Mouse (Mus musculus): ENCODE measurements around the gene Atg7. TPM values are rescaled to one million over a fixed set of nuclear protein-coding genes. Genes with fewer than 3 reads are reported as not detected.

The Atg7 gene
- polyA plus RNA-seq, 1 experiment from 2014 or later: 19.0 TPM

DNA sequence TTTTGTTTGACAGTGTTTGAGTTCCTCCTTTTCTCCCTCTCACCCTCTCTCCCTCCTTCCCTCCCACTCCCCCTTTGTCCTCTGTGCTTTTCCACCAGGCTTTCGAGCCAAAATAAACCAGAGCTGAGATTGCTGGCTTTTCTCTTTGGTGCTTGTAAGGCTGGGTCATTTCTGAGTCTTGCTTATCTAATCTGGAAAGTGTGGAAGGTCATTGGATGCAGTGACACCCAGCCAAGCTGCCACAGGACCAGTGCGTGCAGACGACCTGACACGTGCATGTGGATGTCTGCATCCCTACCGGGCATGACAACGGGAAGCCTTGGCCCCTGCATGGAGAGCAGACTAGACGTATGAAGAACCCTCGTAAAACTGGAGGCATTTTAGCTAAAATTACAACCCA is 76.8 kb downstream of the Atg7 start:
- Histone ChIP-seq H3K27me3 (no peaks in the 10 kb centered on the region), H3K4me1 (peaks cover 15% of the 10 kb centered on the region), H3K36me3 (no peaks in the 10 kb centered on the region), H3K27ac (no peak overlapping the region), H3K4me2 (replicated peaks) (no peak overlapping the region), H3K9me3 (replicated peaks) (no peaks in the 10 kb centered on the region), H3K4me3 (no peak overlapping the region), H3K9ac (no peak overlapping the region)
- no peak for ATAC-seq (ENCODE audit: low FRiP score)
- 80% methylated on average over 8 of the region's 8 CpGs for WGBS

DNA sequence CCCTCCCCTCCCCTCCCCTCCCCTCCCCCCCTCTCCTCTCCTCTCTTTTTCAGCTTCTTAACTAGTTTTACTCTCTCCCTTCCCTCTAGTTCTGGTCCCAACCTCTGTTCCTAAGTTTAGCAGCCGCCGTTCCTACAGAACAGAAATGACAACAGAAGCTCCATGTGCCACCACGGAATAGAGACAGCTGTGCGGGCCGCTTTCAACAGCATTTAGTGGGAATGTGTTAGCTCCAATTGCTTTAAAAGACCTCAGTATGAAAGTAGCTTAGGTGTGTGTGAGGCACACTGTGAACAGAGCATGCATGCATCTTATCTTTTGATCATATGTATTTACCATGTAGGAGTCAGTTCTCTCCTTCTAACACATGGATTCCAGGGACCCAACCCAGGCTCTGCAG is 79.1 kb downstream of the Atg7 start:
- H3K27me3 ChIP-seq: no peaks in the 10 kb centered on the region
- 80% methylated on average over 5 of the region's 5 CpGs for WGBS

GRCm38 (mm10) chr6:114723925-114724324 is 81.0 kb downstream of the Atg7 start:
- Histone ChIP-seq H3K27me3 (no peaks in the 10 kb centered on the region), H3K4me2 (replicated peaks) (no peak overlapping the region), H3K9me3 (replicated peaks) (no peaks in the 10 kb centered on the region), H3K4me3 (no peak overlapping the region), H3K4me1 (peaks cover 21% of the 10 kb centered on the region), H3K9ac (no peak overlapping the region), H3K36me3 (no peaks in the 10 kb centered on the region), H3K27ac (no peak overlapping the region)
- peak; percentile 51 for ATAC-seq (ENCODE audit: low FRiP score)
- 28% methylated on average over 9 of the region's 9 CpGs for whole genome bisulfite sequencing

More for the DNA sequence above, 79.1 kb downstream of the Atg7 start:
- ATAC-seq (ENCODE audit: low FRiP score): no peak
- H3K4me2 ChIP-seq (replicated peaks): no peak overlapping the region
- H3K9ac ChIP-seq: no peak overlapping the region
- H3K9me3 ChIP-seq (replicated peaks): no peaks in the 10 kb centered on the region
- H3K4me1 ChIP-seq: peaks cover 21% of the 10 kb centered on the region
- H3K4me3 ChIP-seq: no peak overlapping the region
- H3K36me3 ChIP-seq: no peaks in the 10 kb centered on the region
- no peak overlapping the region for H3K27ac ChIP-seq

- Histone ChIP-seq H3K4me2 (replicated peaks) (no peak overlapping the region), H3K9ac (no peak overlapping the region), H3K36me3 (no peaks in the 10 kb centered on the region), H3K4me1 (peaks cover 21% of the 10 kb centered on the region), H3K9me3 (replicated peaks) (no peaks in the 10 kb centered on the region), H3K4me3 (no peak overlapping the region), H3K27ac (no peak overlapping the region), H3K27me3 (no peaks in the 10 kb centered on the region)
- no peak for ATAC-seq (ENCODE audit: low FRiP score)
- 86% methylated on average over 7 of the region's 7 CpGs for WGBS
These were observed 81.5 kb downstream of the Atg7 start for GRCm38 (mm10) chr6:114724351-114724750.

- Histone ChIP-seq H3K4me1 (peaks cover 21% of the 10 kb centered on the region), H3K9ac (no peak overlapping the region), H3K9me3 (replicated peaks) (no peaks in the 10 kb centered on the region), H3K4me2 (replicated peaks) (no peak overlapping the region), H3K36me3 (no peaks in the 10 kb centered on the region), H3K27ac (peak overlapping the region; percentile 31; the same call in 1 of the 2 replicates), H3K4me3 (no peak overlapping the region), H3K27me3 (no peaks in the 10 kb centered on the region)
- 66% methylated on average over 8 of the region's 8 CpGs for WGBS
- ATAC-seq (ENCODE audit: low FRiP score): no peak
These were observed 82.3 kb downstream of the Atg7 start for GRCm38 (mm10) chr6:114725147-114725575.

GRCm38 (mm10) chr6:114726681-114727080 is 83.8 kb downstream of the Atg7 start:
- no peak for ATAC-seq (ENCODE audit: low FRiP score)
- H3K9ac ChIP-seq: no peak overlapping the region
- 45% methylated on average over 11 of the region's 11 CpGs for WGBS

GRCm38 (mm10) chr6:114733156-114733555 is 90.3 kb downstream of the Atg7 start:
- no peak for ATAC-seq (ENCODE audit: low FRiP score)
- H3K4me3 ChIP-seq: no peak overlapping the region

More at GRCm38 (mm10) chr6:114726681-114727080, 83.8 kb downstream of the Atg7 start:
- no peak overlapping the region for H3K27ac ChIP-seq
- no peak overlapping the region for H3K4me2 ChIP-seq (replicated peaks)
- H3K36me3 ChIP-seq: no peaks in the 10 kb centered on the region
- H3K27me3 ChIP-seq: no peaks in the 10 kb centered on the region
- peaks cover 21% of the 10 kb centered on the region for H3K4me1 ChIP-seq
- no peak overlapping the region for H3K4me3 ChIP-seq
- H3K9me3 ChIP-seq (replicated peaks): no peaks in the 10 kb centered on the region

DNA sequence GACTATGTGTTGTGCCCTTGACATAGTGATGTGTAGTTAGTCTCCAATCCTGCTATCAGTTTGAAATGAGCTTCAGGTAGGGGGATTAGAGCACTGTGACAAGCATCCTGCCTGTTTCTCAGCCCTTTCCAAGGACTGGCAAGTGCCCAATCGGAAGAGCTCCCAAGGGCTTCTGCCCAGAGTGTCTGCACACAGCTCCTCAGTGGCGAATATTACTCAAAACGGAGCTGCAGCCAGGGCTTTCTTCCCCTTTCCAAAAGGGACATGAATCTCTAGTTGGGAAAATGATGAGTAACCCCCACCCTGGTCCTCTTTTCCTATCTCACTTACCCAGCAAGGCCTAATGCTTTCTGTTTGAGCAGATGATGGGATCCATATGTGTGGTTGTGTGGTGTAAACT is 90.8 kb downstream of the Atg7 start:
- no peaks in the 10 kb centered on the region for H3K9me3 ChIP-seq (replicated peaks)
- no peaks in the 10 kb centered on the region for H3K36me3 ChIP-seq
- H3K4me2 ChIP-seq (replicated peaks): no peak overlapping the region
- no peak overlapping the region for H3K4me3 ChIP-seq
- 0 out of 2 replicates have a peak, but pooled peaks cover 2% of the 10 kb centered on the region for H3K27me3 ChIP-seq
- 82% methylated on average over 3 of the region's 3 CpGs for WGBS
- H3K27ac ChIP-seq: no peak overlapping the region
- peaks cover 8% of the 10 kb centered on the region for H3K4me1 ChIP-seq
- ATAC-seq (ENCODE audit: low FRiP score): no peak
- H3K9ac ChIP-seq: no peak overlapping the region

More at GRCm38 (mm10) chr6:114733156-114733555, 90.3 kb downstream of the Atg7 start:
- Histone ChIP-seq H3K27me3 (0 out of 2 replicates have a peak, but pooled peaks cover 2% of the 10 kb centered on the region), H3K36me3 (no peaks in the 10 kb centered on the region), H3K4me1 (peaks cover 3% of the 10 kb centered on the region; the same call in 1 of the 2 replicates), H3K9ac (no peak overlapping the region), H3K9me3 (replicated peaks) (no peaks in the 10 kb centered on the region), H3K27ac (no peak overlapping the region), H3K4me2 (replicated peaks) (no peak overlapping the region)
- 76% methylated on average over 5 of the region's 5 CpGs for WGBS

GRCm38 (mm10) chr6:114735054-114735453 is 92.2 kb downstream of the Atg7 start:
- no peak overlapping the region for H3K27ac ChIP-seq
- no peak overlapping the region for H3K4me3 ChIP-seq
- H3K4me2 ChIP-seq (replicated peaks): no peak overlapping the region
- peaks cover 8% of the 10 kb centered on the region for H3K4me1 ChIP-seq
- 91% methylated on average over 3 of the region's 3 CpGs for WGBS
- H3K9ac ChIP-seq: no peak overlapping the region
- H3K27me3 ChIP-seq: 0 out of 2 replicates have a peak, but pooled peaks cover 2% of the 10 kb centered on the region
- no peaks in the 10 kb centered on the region for H3K9me3 ChIP-seq (replicated peaks)
- 0 out of 2 replicates have a peak, but pooled peaks cover 4% of the 10 kb centered on the region for H3K36me3 ChIP-seq
- no peak for ATAC-seq (ENCODE audit: low FRiP score)

DNA sequence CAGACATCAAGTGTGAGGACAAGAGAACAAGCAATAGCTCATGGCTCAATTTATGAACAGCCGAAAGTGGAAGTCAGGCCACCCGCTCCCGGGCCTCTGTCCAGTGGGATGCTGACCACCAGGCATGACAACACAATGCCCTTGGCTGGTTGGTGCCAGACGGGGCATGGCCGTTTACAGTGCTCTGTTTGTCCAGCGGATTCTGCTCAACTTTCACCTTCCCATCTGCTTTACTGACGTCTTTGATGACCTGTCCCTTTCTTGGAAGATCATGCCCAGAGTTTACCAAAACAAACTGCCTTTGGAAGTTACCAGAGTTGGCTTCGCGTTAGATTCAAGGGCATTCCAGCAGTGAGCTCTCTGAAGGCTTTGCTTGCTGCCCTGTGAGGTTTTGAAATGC is 93.5 kb downstream of the Atg7 start:
- no peak for ATAC-seq (ENCODE audit: low FRiP score)
- 88% methylated on average over 9 of the region's 9 CpGs for WGBS

DNA sequence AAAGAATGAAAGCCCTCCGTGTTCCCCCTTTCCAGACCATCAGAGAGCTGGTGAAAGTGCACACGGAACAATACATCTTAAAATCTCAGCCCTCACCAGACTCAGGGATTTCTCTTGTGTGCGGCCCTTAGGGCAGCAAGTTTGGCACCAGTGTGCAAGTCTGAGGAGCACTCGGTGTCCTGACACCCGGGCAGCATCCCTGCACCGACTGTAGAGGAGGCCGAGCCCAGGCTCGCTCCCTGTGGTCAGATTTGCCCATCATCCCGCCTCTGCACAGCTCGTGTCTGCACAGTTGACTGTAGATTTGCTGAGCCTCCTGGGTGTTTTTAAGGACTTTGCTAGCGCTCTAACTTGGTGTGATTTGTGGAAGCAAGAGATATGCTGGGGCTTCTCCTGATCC is 94.3 kb downstream of the Atg7 start:
- H3K4me2 ChIP-seq (replicated peaks): no peak overlapping the region
- no peak overlapping the region for H3K9ac ChIP-seq
- no peak for ATAC-seq (ENCODE audit: low FRiP score)
- H3K27ac ChIP-seq: no peak overlapping the region
- H3K9me3 ChIP-seq (replicated peaks): 0 out of 2 replicates have a peak, but pooled peaks cover 2% of the 10 kb centered on the region
- H3K36me3 ChIP-seq: peaks cover 9% of the 10 kb centered on the region; the same call in 1 of the 2 replicates
- 76% methylated on average over 11 of the region's 11 CpGs for WGBS
- 0 out of 2 replicates have a peak, but pooled peaks cover 2% of the 10 kb centered on the region for H3K27me3 ChIP-seq
- H3K4me1 ChIP-seq: peaks cover 8% of the 10 kb centered on the region
- no peak overlapping the region for H3K4me3 ChIP-seq

More for the DNA sequence above, 93.5 kb downstream of the Atg7 start:
- H3K27ac ChIP-seq: no peak overlapping the region
- 0 out of 2 replicates have a peak, but pooled peaks cover 2% of the 10 kb centered on the region for H3K27me3 ChIP-seq
- no peaks in the 10 kb centered on the region for H3K9me3 ChIP-seq (replicated peaks)
- no peak overlapping the region for H3K4me3 ChIP-seq
- H3K4me1 ChIP-seq: peaks cover 8% of the 10 kb centered on the region
- H3K9ac ChIP-seq: no peak overlapping the region
- H3K4me2 ChIP-seq (replicated peaks): no peak overlapping the region
- H3K36me3 ChIP-seq: peaks cover 8% of the 10 kb centered on the region; the same call in 1 of the 2 replicates

- H3K36me3 ChIP-seq: peaks cover 9% of the 10 kb centered on the region; the same call in 1 of the 2 replicates
- H3K27me3 ChIP-seq: 0 out of 2 replicates have a peak, but pooled peaks cover 2% of the 10 kb centered on the region
- peak overlapping the region; percentile 33 for H3K4me3 ChIP-seq
- peak; percentile 82 for ATAC-seq (ENCODE audit: low FRiP score)
- H3K9ac ChIP-seq: peak overlapping the region; percentile 69
- H3K4me1 ChIP-seq: peaks cover 8% of the 10 kb centered on the region
- peak overlapping the region; percentile 66; the same call in 1 of the 2 replicates for H3K27ac ChIP-seq
- WGBS: 15% methylated on average over 40 of the region's 46 CpGs
- H3K9me3 ChIP-seq (replicated peaks): 0 out of 2 replicates have a peak, but pooled peaks cover 8% of the 10 kb centered on the region
- peak overlapping the region; percentile 66 for H3K4me2 ChIP-seq (replicated peaks)
These were observed 95.2 kb downstream of the Atg7 start for GRCm38 (mm10) chr6:114737931-114738759.

Measured in hindbrain, embryonic 12.5 days (tissue).